Mouse (Mus musculus) neural tube, embryonic 11.5 days (tissue): ENCODE measurements around the gene Gpr82. TPM values are rescaled to one million over a fixed set of nuclear protein-coding genes. Genes with fewer than 3 reads are reported as not detected.

Experiments
- microRNA-seq: library from miRNA; unstranded; fragments of <30 nt; microRNA quantifications from one replicate; pipeline ENCODE4, GENCODE M21; 2016
- polyA plus RNA-seq: library from polyadenylated mRNA; unstranded; fragments of >200 nt; fragmentation: Nextera tagmentation; extraction: Ambion mirVana; gene quantifications from 2 replicates; pipeline ENCODE4 v1.2.1, GENCODE M21; 2014

Gene Gpr82
- polyA plus RNA-seq, 1 experiment from 2014 or later = 0.17 TPM

Small RNAs within 50 kb of the gene (microRNA-seq; reads per million reads assigned to microRNA genes)
- gene Gm25246 = not detected

Other genes starting within 250 kb of the Gpr82 start
- gene Nyx, start 195.3 kb upstream of the Gpr82 start, polyA plus RNA-seq = 0.04 TPM in 1 of 2 replicates, not detected in the other
- gene Gpr34, start 29.3 kb upstream of the Gpr82 start, polyA plus RNA-seq = 1.5 TPM in 2 replicates
- gene Cask, start 190.0 kb downstream of the Gpr82 start, polyA plus RNA-seq = 27.1 and 33.0 TPM in 2 replicates